Mouse (Mus musculus) monocyte, adult 59 days (primary cell): Measurements from ENCODE around the gene Mapk8ip1. TPM values are rescaled to one million over a fixed set of nuclear protein-coding genes. Genes with fewer than 3 reads are reported as not detected.

Experiments used
- total RNA-seq, 2 experiments: library from RNA; stranded (reverse); gene quantifications; one replicate each; pipeline ENCODE4 v1.2.4; 2023

The Mapk8ip1 gene
- total RNA-seq, result 1 to 10 TPM; 2.0 to 3.0 TPM

DNA sequence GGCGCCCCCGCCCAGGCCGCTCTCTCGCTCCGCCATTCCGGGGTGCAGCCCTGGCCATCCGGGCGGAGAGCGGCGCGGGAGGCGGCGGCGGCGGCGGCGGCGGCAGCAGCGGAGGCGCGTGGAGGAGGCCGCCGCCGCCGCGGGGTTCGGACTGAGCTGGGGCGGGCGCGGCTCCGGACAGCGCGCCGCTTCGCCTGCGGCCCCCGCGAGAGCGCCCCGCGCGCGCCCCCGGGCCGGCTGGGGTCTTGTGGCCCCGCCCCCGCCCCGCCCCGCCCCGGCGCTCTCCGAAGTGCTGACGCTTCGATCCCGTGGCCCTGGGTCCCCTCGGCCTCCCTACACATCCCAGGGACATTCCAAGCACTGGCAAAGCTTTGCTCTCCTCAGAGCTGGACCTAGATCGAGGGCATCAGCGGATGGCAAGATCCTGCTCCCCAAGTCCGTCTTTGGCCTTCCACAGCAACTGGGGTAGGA lies at the start of gene Mapk8ip1:
Gene Mapk8ip1, minus strand, starts transcription at position 173 of the 471 bp plus-strand sequence.

DNA sequence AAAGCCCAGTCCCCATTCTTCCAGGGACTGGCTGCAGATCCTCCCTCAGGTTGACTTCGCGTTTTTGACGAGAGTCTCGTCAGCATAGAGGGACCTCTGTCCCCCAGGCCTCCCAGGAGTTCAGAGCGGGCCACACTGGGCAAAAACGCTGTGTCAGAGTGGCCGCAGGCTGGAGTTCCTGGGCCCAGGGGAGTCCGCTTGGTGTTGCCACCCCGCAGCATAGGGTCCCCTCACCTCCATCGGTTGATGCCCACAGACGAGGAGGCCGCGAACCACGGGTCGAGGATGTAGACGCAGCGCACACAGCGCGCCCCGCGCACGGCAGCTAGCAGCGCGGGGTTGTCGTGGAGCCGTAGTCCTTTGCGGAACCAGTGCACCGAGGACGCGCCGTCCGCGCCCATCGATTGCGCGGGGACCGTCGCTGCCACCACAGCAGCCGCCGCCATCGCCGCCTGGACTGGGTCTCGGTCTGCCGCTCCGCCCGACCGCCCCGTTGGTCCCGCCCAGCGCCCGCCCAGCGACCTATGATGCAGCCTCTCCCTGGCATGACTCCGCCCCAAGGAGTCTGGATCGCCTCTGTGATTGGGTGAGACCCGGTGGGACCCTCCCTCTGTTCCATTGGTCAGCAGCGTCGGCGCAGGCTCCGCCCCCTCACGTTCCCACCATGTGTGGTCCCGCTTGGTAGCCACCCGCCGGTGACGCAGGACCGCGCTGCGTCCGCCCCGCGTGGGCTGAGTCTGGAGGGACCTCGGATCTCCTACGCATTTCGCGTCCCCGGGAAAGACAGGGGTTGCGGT lies 32.7 kb upstream of the Mapk8ip1 start, which contains the start of gene Cry2:
Gene Cry2, minus strand, starts transcription at position 466 of the 797 bp plus-strand sequence.

DNA sequence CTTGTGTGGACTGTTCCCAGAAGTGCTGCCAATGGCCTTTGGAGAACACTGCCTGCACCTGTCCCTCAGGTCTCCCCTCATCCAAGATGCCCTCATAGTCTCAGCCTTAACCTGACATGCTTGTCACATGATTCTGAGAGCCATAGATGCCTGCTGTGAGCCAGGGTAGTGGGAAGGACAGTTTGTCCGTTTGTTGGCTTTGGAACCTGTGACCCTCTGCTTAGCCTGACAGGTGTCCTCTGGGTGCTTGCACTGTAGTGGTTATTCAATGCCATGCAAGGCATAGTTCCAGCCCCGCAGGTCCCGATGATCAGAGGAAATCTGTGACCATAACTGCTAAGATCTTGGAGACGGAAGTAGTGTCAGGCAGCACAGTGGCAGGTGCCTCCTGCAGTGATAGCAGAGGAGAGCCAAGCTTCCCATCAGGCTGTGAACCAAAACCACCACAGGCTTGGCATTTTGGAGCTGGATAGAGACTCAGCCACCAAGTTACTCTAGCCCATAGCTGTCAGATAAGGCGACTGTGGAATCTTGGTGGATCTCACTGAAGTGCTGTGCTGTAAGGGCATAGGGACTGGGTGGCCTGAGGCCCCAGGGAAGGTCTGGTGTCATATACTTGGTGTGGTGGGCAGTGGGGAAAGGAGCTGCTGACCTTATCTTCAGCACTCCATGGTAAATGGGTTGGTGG lies 19.0 kb downstream of the Mapk8ip1 start, which contains the start of gene 1700029I15Rik:
Gene 1700029I15Rik, plus strand, starts transcription at position 638 of the 688 bp plus-strand sequence.

DNA sequence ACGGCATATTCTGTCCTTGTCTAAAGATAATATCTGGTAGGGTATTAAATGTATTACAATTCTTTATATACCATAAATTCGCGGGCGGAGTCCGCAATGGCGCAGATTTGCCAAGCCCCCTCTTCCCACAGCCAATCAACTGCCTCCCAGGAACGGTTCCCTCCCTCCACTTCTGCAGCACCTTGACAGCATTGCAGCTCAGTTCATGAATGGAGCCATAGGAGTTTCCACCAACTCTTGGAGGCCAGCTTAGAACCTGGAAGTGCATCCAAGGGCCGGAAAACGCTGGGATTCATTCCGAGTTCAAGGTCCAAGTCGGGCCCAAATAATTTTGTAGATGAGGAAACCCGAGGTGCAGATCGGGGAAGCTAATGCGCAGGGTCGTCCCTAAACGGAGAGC lies 26.5 kb downstream of the Mapk8ip1 start, which contains the start of the genes Pex16 and Large2:
Gene Pex16, plus strand, starts transcription at position 163 of the 400 bp plus-strand sequence.
Gene Large2, minus strand, starts transcription at position 356 of the 400 bp plus-strand sequence.

Other genes with a start within 250 kb of the Mapk8ip1 start
- 10 to 100 TPM; 28.5 to 28.6 TPM for gene Pex16, start 26.6 kb downstream of the Mapk8ip1 start, total RNA-seq
- not detected for gene Large2, start 26.4 kb downstream of the Mapk8ip1 start, total RNA-seq
- gene 1700029I15Rik, start 18.7 kb downstream of the Mapk8ip1 start, total RNA-seq, result 1 to 10 TPM; 3.4 to 3.6 TPM
- 10 to 100 TPM; 17.8 to 24.6 TPM for gene Cry2, start 32.8 kb upstream of the Mapk8ip1 start, total RNA-seq
- 10 to 100 TPM; 40.9 to 47.2 TPM for gene Slc35c1, start 59.3 kb upstream of the Mapk8ip1 start, total RNA-seq
- gene Chst1, start 198.4 kb upstream of the Mapk8ip1 start, total RNA-seq, result 1 to 10 TPM; 1.8 to 2.8 TPM